Mouse (Mus musculus): ENCODE data around the gene Acadvl. TPM values are rescaled to one million over a fixed set of nuclear protein-coding genes. Genes with fewer than 3 reads are reported as not detected.
A peak's percentile ranks its signal among the peaks of the same experiment; 100 is the strongest.

Acadvl gene
- total RNA-seq (2022), result 1,000 to 10,000 TPM; 1,233 to 1,415 (median 1,285) TPM

DNA sequence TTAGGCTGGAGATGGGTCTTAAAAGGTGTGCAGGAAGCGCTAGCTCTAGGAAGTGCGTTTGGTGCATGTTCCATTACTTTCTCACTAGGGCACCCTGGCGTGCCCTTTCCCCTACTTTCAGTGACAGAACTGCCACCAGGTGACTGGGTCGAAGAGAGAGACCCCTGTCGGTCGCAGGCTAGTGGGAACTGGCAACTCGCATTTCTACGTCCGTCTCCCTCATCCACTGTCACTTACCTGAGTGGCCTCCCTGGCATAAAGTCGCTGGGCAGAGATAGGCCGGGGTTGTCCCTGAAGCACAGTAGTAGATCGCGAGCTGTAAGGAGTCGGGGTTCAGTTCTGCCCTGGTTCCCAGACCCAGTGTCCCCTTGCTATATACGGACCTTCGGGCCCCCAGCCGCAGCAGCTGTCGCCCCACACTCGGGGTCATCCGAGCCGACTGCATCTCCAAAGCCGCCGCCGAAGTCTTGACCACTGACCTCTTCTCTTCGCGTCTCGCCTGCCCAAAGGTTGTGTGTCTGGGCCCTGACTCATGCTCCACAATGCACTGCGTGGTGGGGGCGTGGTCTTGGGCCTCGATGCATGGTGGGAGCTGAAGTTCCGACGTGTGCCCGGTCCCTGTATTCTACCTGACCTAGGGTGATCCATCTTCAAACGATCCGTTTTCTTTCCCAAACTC, at the start of gene Acadvl:
TSS of gene Acadvl (minus strand) at position 532 of the 679 bp plus-strand sequence.
- peak; percentile 89 for DNase-seq (ENCODE audit: low spot score)

- no peak for DNase-seq (ENCODE audit: low spot score)
Measured at GRCm38 (mm10) chr11:70063053-70063452, 47.8 kb upstream of the Acadvl start.

- no peak for DNase-seq (ENCODE audit: low spot score)
Measured at GRCm38 (mm10) chr11:70059930-70060329, 44.7 kb upstream of the Acadvl start.

DNA sequence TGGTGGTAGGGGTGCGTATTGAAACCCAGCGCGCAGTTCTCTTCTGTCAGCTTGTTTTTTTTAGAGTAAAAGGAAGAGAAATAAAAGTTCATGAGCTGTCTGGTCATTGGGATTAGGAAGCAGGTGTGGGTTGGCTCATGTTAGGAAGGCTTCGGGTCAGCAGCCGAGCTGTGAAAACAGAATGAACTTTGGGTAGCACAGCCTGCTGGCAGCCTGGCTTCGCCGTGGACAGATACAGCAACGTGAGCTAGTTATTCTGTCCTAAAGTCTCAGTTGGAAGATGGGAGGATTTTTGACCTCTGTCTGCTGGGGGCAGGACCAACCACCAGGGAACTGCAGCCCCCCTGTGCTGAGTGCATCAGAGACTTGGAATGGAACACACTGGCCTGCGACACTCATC, 42.6 kb upstream of the Acadvl start:
- no peak for DNase-seq (ENCODE audit: low spot score)

- peak; percentile 74 for DNase-seq (ENCODE audit: low spot score)
Measured at GRCm38 (mm10) chr11:70055618-70056214, 40.5 kb upstream of the Acadvl start.

- DNase-seq (ENCODE audit: low spot score), result no peak
Measured at GRCm38 (mm10) chr11:70053898-70054570, 38.8 kb upstream of the Acadvl start, which contains the start of gene Asgr1. Gene Asgr1 (plus strand): TSS chr11:70054085.

- no peak for DNase-seq (ENCODE audit: low spot score)
Measured at GRCm38 (mm10) chr11:70053156-70053555, 37.9 kb upstream of the Acadvl start.

DNA sequence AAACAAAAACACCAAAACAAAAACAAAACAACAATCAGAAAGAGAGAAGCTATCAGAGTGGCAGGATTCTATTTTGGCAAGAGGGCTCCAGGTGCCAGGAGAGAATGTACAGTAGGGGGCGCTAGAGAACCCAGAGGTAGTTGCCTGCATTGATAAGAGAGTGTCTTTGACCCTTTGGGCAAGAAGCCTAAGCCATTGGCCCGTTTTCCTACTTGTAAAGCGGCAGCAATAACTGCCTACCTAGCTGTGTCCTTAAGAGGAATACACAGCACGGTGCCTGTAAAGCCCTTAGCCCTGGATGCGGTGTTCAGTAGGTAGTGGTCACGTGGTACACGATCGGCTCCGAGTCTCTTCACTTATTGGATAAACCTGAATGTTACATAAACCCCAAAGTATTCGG, 34.6 kb upstream of the Acadvl start:
- no peak for DNase-seq (ENCODE audit: low spot score)

- DNase-seq (ENCODE audit: low spot score), result no peak
Measured at GRCm38 (mm10) chr11:70049366-70049765, 34.2 kb upstream of the Acadvl start.

- no peak for DNase-seq (ENCODE audit: low spot score)
Measured at GRCm38 (mm10) chr11:70045435-70045834, 30.2 kb upstream of the Acadvl start.

DNA sequence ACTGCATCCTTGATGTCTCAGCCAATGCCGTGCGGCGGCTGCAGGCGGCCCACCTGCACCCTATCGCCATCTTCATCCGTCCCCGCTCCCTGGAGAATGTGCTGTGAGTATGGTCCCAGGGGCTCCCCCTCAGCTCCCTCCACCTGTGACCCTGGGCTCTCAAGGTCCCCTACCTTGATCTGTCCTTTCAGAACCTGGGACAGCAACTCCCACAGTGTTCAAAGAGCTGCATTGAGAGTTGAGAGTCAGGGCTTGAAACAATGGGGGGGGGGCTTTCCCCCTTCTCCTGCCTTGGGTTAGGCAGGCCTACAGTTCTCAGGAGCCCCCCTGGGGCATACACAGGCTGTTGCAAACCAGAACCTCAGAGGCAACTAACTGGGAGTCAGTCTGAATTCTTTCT, 28.5 kb upstream of the Acadvl start:
- no peak for DNase-seq (ENCODE audit: low spot score)

- DNase-seq (ENCODE audit: low spot score), result no peak
Measured at GRCm38 (mm10) chr11:70042309-70043085, 27.3 kb upstream of the Acadvl start.

GRCm38 (mm10) chr11:70040184-70040583, 25.0 kb upstream of the Acadvl start:
- no peak for DNase-seq (ENCODE audit: low spot score)

GRCm38 (mm10) chr11:70039631-70040030, 24.4 kb upstream of the Acadvl start:
- DNase-seq (ENCODE audit: low spot score), result no peak

DNA sequence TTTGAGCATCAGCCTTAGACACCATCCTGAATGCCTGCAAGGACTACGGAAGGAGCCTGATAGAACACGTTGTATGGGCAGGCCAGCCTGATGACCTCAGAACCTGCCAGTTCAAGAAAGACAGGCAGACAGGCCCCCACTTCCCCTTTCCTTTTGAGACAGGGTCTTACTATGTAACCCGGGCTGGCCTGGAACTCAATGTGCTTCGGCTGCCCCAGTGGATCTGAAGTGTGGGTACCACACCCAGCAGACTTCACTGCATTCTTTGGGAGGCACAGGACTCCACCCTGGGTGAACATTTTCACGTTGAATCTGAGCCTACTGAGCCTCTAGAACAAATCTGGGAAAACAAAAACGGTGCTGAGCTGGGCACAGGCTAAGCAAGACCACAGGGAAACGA, 23.0 kb upstream of the Acadvl start:
- no peak for DNase-seq (ENCODE audit: low spot score)

DNA sequence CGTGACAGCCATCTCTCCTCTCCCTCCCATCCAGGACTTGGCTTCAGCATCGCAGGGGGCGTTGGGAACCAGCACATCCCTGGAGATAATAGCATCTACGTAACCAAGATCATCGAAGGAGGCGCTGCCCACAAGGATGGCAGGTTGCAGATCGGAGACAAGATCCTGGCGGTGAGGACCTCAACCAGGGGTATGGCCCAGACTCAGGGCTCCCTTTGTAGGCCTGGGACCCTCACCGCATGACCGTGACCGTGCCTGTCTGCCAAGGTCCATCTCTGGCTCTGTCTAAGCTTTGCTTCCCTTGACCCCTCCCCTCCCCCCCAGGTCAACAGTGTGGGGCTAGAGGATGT, 16.1 kb upstream of the Acadvl start:
- DNase-seq (ENCODE audit: low spot score), result no peak

GRCm38 (mm10) chr11:70030651-70031320, 15.6 kb upstream of the Acadvl start:
- DNase-seq (ENCODE audit: low spot score), result no peak

DNA sequence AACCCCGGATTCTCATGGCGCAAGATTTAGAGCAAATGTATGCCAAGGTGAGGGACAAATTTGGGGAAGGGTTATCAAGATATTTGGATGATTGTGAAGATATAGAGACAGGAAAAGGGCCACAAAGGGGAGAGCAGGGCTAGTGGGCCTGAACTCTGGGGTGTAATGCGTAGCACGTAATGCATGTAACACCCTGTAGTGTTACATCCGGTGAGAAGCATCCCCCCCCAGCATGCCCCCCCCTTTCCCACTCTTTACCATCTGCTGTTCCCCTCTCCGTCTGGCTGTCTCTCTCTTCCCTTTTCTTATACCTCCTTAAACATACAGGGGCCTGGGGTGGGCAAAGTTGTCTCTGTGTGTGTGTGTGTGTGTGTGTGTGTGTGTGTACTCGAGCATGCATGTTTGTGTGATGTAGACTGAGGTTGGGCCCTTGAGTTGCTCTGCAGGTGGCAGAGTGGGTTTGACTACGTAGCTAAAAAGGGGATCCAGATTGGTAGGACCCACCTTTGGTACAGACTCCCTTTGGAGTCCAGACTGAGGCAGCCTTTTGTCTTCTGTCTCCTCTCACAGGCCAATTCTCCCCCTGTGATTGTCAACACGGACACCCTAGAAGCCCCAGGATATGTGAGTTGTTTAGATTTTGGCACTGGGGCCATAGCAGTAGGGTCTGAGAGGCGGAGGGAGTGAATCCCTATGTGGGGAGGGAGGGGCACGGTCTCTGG, 14.8 kb upstream of the Acadvl start:
- no peak for DNase-seq (ENCODE audit: low spot score)

GRCm38 (mm10) chr11:70029130-70029801, 14.1 kb upstream of the Acadvl start:
- DNase-seq (ENCODE audit: low spot score), result peak; percentile 69

GRCm38 (mm10) chr11:70028401-70029129, 13.4 kb upstream of the Acadvl start:
- no peak for DNase-seq (ENCODE audit: low spot score)

Measured in heart, adult 8-10 months (tissue).